Mouse (Mus musculus) liver, postnatal 0 days (tissue): ENCODE measurements at regions not wholly inside any gene's neighbourhood (a gene's known extent, or its start where the extent isn't known, plus 50 kb on each side); places are given as distances from the start of the nearest gene placed in this dataset.

ENCODE experiments used
- CTCF ChIP-seq: sonication (generic); IDR thresholded peaks from 2 replicates; pipeline ENCODE4 v1.5.1; 2016; ENCODE audit warnings: antibody characterized with exemption, low read depth
- EP300 ChIP-seq: IDR thresholded peaks from 2 replicates; pipeline ENCODE4 v1.6.1; 2016; ENCODE audit warnings: antibody characterized with exemption, low read depth, mild to moderate bottlenecking

GRCm38 (mm10) chr3:57911831-57912596 is 64.1 kb upstream of the Pfn2 start:
- no peak for TF ChIP-seq CTCF
- no peak for TF ChIP-seq EP300
